Mouse (Mus musculus) gastrocnemius, postnatal 4 days (tissue): ENCODE results near the gene Gins2. TPM values are rescaled to one million over a fixed set of nuclear protein-coding genes. Genes with fewer than 3 reads are reported as not detected.

Experiments used
- DNase-seq, 2 experiments: peaks; one replicate each; pipeline ENCODE4 v3.0.0; 2021 to 2022; ENCODE audit warnings: low spot score in 2 of 2, mixed read lengths in 2 of 2
- long read RNA-seq, 2 experiments: library from polyadenylated mRNA; stranded (forward); transcript quantifications; one replicate each; pipeline ENCODE4 v2.0.0; 2021
- total RNA-seq, 2 experiments: library from RNA; stranded (reverse); gene quantifications; 2 replicates each; pipeline ENCODE4 v1.2.3; 2021

Gene Gins2
- 10 to 100 TPM; 22.5 to 26.3 TPM for total RNA-seq
- long read RNA-seq, experiment 1, transcript Gins2-201 (5 exons, 3,900 nt), result major isoform, 22 of 26 reads
- long read RNA-seq, experiment 1, partial matches to known transcripts, result 0 of 26 reads
- long read RNA-seq, experiment 1, other reads (novel, unspliced or antisense), result 3 of 26 reads
- long read RNA-seq, experiment 2, transcript Gins2-201 (5 exons, 3,900 nt), result major isoform, 22 of 25 reads
- long read RNA-seq, experiment 2, partial matches to known transcripts, result 1 of 25 reads
- long read RNA-seq, experiment 2, other reads (novel, unspliced or antisense), result 2 of 25 reads

GRCm38 (mm10) chr8:120588908-120589771 is at the start of gene Gins2:
Gene Gins2, minus strand, starts transcription at chr8:120589304.
- peak; percentile 96 to 98 for DNase-seq

GRCm38 (mm10) chr8:120634329-120634839 is 45.3 kb upstream of the Gins2 start:
- peak; percentile 43 to 44 for DNase-seq

- no peak for DNase-seq
Observed at GRCm38 (mm10) chr8:120633665-120634271, 44.7 kb upstream of the Gins2 start.

GRCm38 (mm10) chr8:120632969-120633664 is 44.0 kb upstream of the Gins2 start:
- DNase-seq, result no peak

GRCm38 (mm10) chr8:120631441-120632375 is 42.6 kb upstream of the Gins2 start:
- no peak for DNase-seq

- DNase-seq, result no peak
Observed at GRCm38 (mm10) chr8:120630848-120631247, 41.7 kb upstream of the Gins2 start.

- no peak for DNase-seq
Observed at GRCm38 (mm10) chr8:120630031-120630430, 40.9 kb upstream of the Gins2 start.

GRCm38 (mm10) chr8:120627298-120627697 is 38.2 kb upstream of the Gins2 start:
- DNase-seq, result no peak

- no peak for DNase-seq
Observed at GRCm38 (mm10) chr8:120626461-120626860, 37.4 kb upstream of the Gins2 start.

GRCm38 (mm10) chr8:120623608-120624007 is 34.5 kb upstream of the Gins2 start:
- no peak for DNase-seq

- no peak for DNase-seq
Observed at GRCm38 (mm10) chr8:120622161-120622560, 33.1 kb upstream of the Gins2 start.

GRCm38 (mm10) chr8:120620441-120620840 is 31.3 kb upstream of the Gins2 start:
- no peak for DNase-seq

GRCm38 (mm10) chr8:120619235-120620180 is 30.4 kb upstream of the Gins2 start:
- DNase-seq, result no peak

- peak in 1 of 2 experiments; percentile 70 for DNase-seq
Observed at GRCm38 (mm10) chr8:120618110-120618509, 29.0 kb upstream of the Gins2 start.

- DNase-seq, result no peak
Observed at GRCm38 (mm10) chr8:120616663-120617626, 27.8 kb upstream of the Gins2 start.

GRCm38 (mm10) chr8:120614491-120614890 is 25.4 kb upstream of the Gins2 start:
- DNase-seq, result no peak

- DNase-seq, result no peak
Observed at GRCm38 (mm10) chr8:120610824-120611223, 21.7 kb upstream of the Gins2 start.

GRCm38 (mm10) chr8:120607885-120608284 is 18.8 kb upstream of the Gins2 start:
- DNase-seq, result peak; percentile 49 to 75
